In genomic region chr13:73270451-73271081, GRCm38 (mm10) we compare ENCODE assay signal across 11 mouse cellular contexts. TPM values are rescaled to one million over a fixed set of nuclear protein-coding genes. Genes with fewer than 3 reads are reported as not detected.
DNase-seq lines count a peak whose midpoint lies in the region; ATAC-seq lines count a peak whose summit lies in the region.
"Had no signal": no experiment of that assay in that cellular context is flagged by ENCODE, and none has a peak within 500 bp of the region (broad histone marks: within the 10 kb centered on the region; RNA-seq: fewer than 3 reads in every experiment).

No protein-coding gene starts in this region.

- ATAC-seq in hindbrain, embryonic 13.5 days (ENCODE audit: low FRiP score), result no peak
- ATAC-seq in intestine, embryonic 15.5 days, result no peak
- ATAC-seq in neural tube, embryonic 13.5 days (ENCODE audit: low read depth), result no peak

- peaks cover 100% of the 10 kb centered on the region for H3K27me3 ChIP-seq in hindbrain, embryonic 10.5 days (ENCODE audit: insufficient read depth, poor library complexity, severe bottlenecking)
- H3K27me3 ChIP-seq in hindbrain, embryonic 13.5 days, result peaks cover 99% of the 10 kb centered on the region
- peaks cover 100% of the 10 kb centered on the region for H3K27me3 ChIP-seq in embryonic facial prominence, embryonic 10.5 days (replicated peaks; ENCODE audit: low read depth, poor library complexity, severe bottlenecking)
- peaks cover 82% of the 10 kb centered on the region for H3K27me3 ChIP-seq in intestine, embryonic 15.5 days (replicated peaks)
- H3K27me3 ChIP-seq in neural tube, embryonic 13.5 days, result peaks cover 99% of the 10 kb centered on the region

- WGBS in hindbrain, embryonic 10.5 days, result 4% methylated on average over 22 of the region's 22 CpGs
- WGBS in hindbrain, embryonic 13.5 days, result 4% methylated on average over 22 of the region's 22 CpGs
- 3% methylated on average over 22 of the region's 22 CpGs for WGBS in embryonic facial prominence, embryonic 10.5 days
- 10% methylated on average over 22 of the region's 22 CpGs for WGBS in intestine, embryonic 15.5 days
- WGBS in neural tube, embryonic 13.5 days, result 3% methylated on average over 22 of the region's 22 CpGs

- H3K4me2 ChIP-seq in hindbrain, embryonic 13.5 days, result no peak overlapping the region
- H3K4me2 ChIP-seq in intestine, embryonic 15.5 days (replicated peaks), result peak overlapping the region; percentile 61; the same call in 1 of the 2 replicates
- peak overlapping the region; percentile 49 for H3K4me2 ChIP-seq in neural tube, embryonic 13.5 days

- DNase-seq in hindbrain, embryonic 10.5 days (ENCODE audit: low spot score), result peak; percentile 55
- peak; percentile 55 for DNase-seq in embryonic facial prominence, embryonic 10.5 days (ENCODE audit: low spot score)
- no peak for DNase-seq in spleen, postnatal 10 days (ENCODE audit: low spot score in 2 of 2)
- no peak for DNase-seq in B cell, adult 2 months
- DNase-seq in thymus, postnatal 25 days, result no peak
- DNase-seq: cerebellum, adult 9-11 months; kidney, adult 9 months had no signal

- H3K4me1 ChIP-seq in hindbrain, embryonic 10.5 days (replicated peaks), result peaks cover 57% of the 10 kb centered on the region
- H3K4me1 ChIP-seq in hindbrain, embryonic 13.5 days (replicated peaks), result peaks cover 34% of the 10 kb centered on the region
- H3K4me1 ChIP-seq in embryonic facial prominence, embryonic 10.5 days, result peaks cover 38% of the 10 kb centered on the region
- peaks cover 17% of the 10 kb centered on the region for H3K4me1 ChIP-seq in intestine, embryonic 15.5 days (replicated peaks)
- peaks cover 36% of the 10 kb centered on the region for H3K4me1 ChIP-seq in neural tube, embryonic 13.5 days (replicated peaks)

- peak overlapping the region; percentile 50 for H3K4me3 ChIP-seq in hindbrain, embryonic 10.5 days
- H3K4me3 ChIP-seq in hindbrain, embryonic 13.5 days, result no peak overlapping the region
- H3K4me3 ChIP-seq in embryonic facial prominence, embryonic 10.5 days, result peak overlapping the region; percentile 48
- H3K4me3 ChIP-seq in intestine, embryonic 15.5 days (replicated peaks), result peak overlapping the region; percentile 2; the same call in 1 of the 2 replicates
- no peak overlapping the region for H3K4me3 ChIP-seq in neural tube, embryonic 13.5 days

- no peaks in the 10 kb centered on the region for H3K36me3 ChIP-seq in hindbrain, embryonic 10.5 days
- H3K36me3 ChIP-seq in hindbrain, embryonic 13.5 days, result no peaks in the 10 kb centered on the region
- no peaks in the 10 kb centered on the region for H3K36me3 ChIP-seq in embryonic facial prominence, embryonic 10.5 days (replicated peaks)
- no peaks in the 10 kb centered on the region for H3K36me3 ChIP-seq in intestine, embryonic 15.5 days
- H3K36me3 ChIP-seq in neural tube, embryonic 13.5 days, result no peaks in the 10 kb centered on the region

- H3K9ac ChIP-seq in hindbrain, embryonic 13.5 days, result no peak overlapping the region
- H3K9ac ChIP-seq in intestine, embryonic 15.5 days, result no peak overlapping the region
- H3K9ac ChIP-seq in neural tube, embryonic 13.5 days, result no peak overlapping the region

- H3K9me3 ChIP-seq in hindbrain, embryonic 10.5 days, result no peaks in the 10 kb centered on the region
- H3K9me3 ChIP-seq in hindbrain, embryonic 13.5 days, result no peaks in the 10 kb centered on the region
- H3K9me3 ChIP-seq in embryonic facial prominence, embryonic 10.5 days, result no peaks in the 10 kb centered on the region
- H3K9me3 ChIP-seq in intestine, embryonic 15.5 days, result no peaks in the 10 kb centered on the region
- H3K9me3 ChIP-seq in neural tube, embryonic 13.5 days, result no peaks in the 10 kb centered on the region

- H3K27ac ChIP-seq in hindbrain, embryonic 10.5 days, result no peak overlapping the region
- no peak overlapping the region for H3K27ac ChIP-seq in hindbrain, embryonic 13.5 days
- no peak overlapping the region for H3K27ac ChIP-seq in embryonic facial prominence, embryonic 10.5 days (replicated peaks)
- H3K27ac ChIP-seq in intestine, embryonic 15.5 days, result no peak overlapping the region
- H3K27ac ChIP-seq in neural tube, embryonic 13.5 days (replicated peaks), result no peak overlapping the region

RNA-seq across cellular contexts. Expression of gene Irx4, which starts 10.3 kb away (rescaled TPM):
- polyA plus RNA-seq in hindbrain, embryonic 10.5 days (2016; fragmentation: Nextera tagmentation; extraction: Ambion mirVana), result 5.4 and 8.0 TPM in 2 replicates
- 5.8 and 7.3 TPM in 2 replicates for polyA plus RNA-seq in hindbrain, embryonic 13.5 days (2015; fragmentation: Nextera tagmentation; extraction: Ambion mirVana)
- 3.8 and 4.1 TPM in 2 replicates for polyA plus RNA-seq in embryonic facial prominence, embryonic 10.5 days (2016; fragmentation: Nextera tagmentation; extraction: Ambion mirVana)
- 0.26 and 0.47 TPM in 2 replicates for polyA plus RNA-seq in intestine, embryonic 15.5 days (2015; fragmentation: Nextera tagmentation; extraction: Ambion mirVana)
- polyA plus RNA-seq in neural tube, embryonic 13.5 days (2015; fragmentation: Nextera tagmentation; extraction: Ambion mirVana), result 0.80 and 1.1 TPM in 2 replicates
- polyA plus RNA-seq: liver, embryonic 16.5 days had no signal

RNA-seq across cellular contexts. Expression of gene Mrpl36, which starts 57.7 kb away (rescaled TPM):
- polyA plus RNA-seq in hindbrain, embryonic 10.5 days (2016; fragmentation: Nextera tagmentation; extraction: Ambion mirVana), result 139 and 152 TPM in 2 replicates
- 86.9 and 96.8 TPM in 2 replicates for polyA plus RNA-seq in hindbrain, embryonic 13.5 days (2015; fragmentation: Nextera tagmentation; extraction: Ambion mirVana)
- polyA plus RNA-seq in embryonic facial prominence, embryonic 10.5 days (2016; fragmentation: Nextera tagmentation; extraction: Ambion mirVana), result 135 and 140 TPM in 2 replicates
- polyA plus RNA-seq in intestine, embryonic 15.5 days (2015; fragmentation: Nextera tagmentation; extraction: Ambion mirVana), result 159 and 160 TPM in 2 replicates
- 99.6 and 110 TPM in 2 replicates for polyA plus RNA-seq in neural tube, embryonic 13.5 days (2015; fragmentation: Nextera tagmentation; extraction: Ambion mirVana)

RNA-seq across cellular contexts. Expression of gene Ndufs6, which starts 57.8 kb away (rescaled TPM):
- polyA plus RNA-seq in hindbrain, embryonic 10.5 days (2016; fragmentation: Nextera tagmentation; extraction: Ambion mirVana), result 401 and 402 TPM in 2 replicates
- polyA plus RNA-seq in hindbrain, embryonic 13.5 days (2015; fragmentation: Nextera tagmentation; extraction: Ambion mirVana), result 370 and 384 TPM in 2 replicates
- 401 and 406 TPM in 2 replicates for polyA plus RNA-seq in embryonic facial prominence, embryonic 10.5 days (2016; fragmentation: Nextera tagmentation; extraction: Ambion mirVana)
- polyA plus RNA-seq in intestine, embryonic 15.5 days (2015; fragmentation: Nextera tagmentation; extraction: Ambion mirVana), result 464 and 509 TPM in 2 replicates
- 387 and 390 TPM in 2 replicates for polyA plus RNA-seq in neural tube, embryonic 13.5 days (2015; fragmentation: Nextera tagmentation; extraction: Ambion mirVana)

Comparison
In these comparisons a context has a peak if more than half of its experiments do, and no peak if none do; other contexts are left out.
1. H3K4me3 ChIP-seq: peak in hindbrain, embryonic 10.5 days (single experiment), embryonic facial prominence, embryonic 10.5 days (single experiment) and intestine, embryonic 15.5 days (single experiment); none in hindbrain, embryonic 13.5 days (single experiment) and neural tube, embryonic 13.5 days (single experiment).
2. DNase-seq: peak in hindbrain, embryonic 10.5 days (single experiment) and embryonic facial prominence, embryonic 10.5 days (single experiment); none in spleen, postnatal 10 days (0 of 2), B cell, adult 2 months (0 of 2) and thymus, postnatal 25 days (single experiment).